Mouse (Mus musculus) forebrain, postnatal 0 days (tissue): ENCODE results near the gene Polr3gl. TPM values are rescaled to one million over a fixed set of nuclear protein-coding genes. Genes with fewer than 3 reads are reported as not detected.

Experiments used
- ATAC-seq: fragments of 200-750 bp; cut with Nextera tagmentation; 2 replicates; pipeline ENCODE4 v1.8.0; 2017; ENCODE audit warnings: mild to moderate bottlenecking, moderate library complexity
- DNase-seq: peaks from one replicate; pipeline ENCODE4 v3.0.0-alpha.2; 2015
- H3K27ac ChIP-seq: fragments of 300-500 bp; sonication (generic); 2 replicates; pipeline ENCODE4 v1.5.1; 2014; ENCODE audit warnings: low read depth, mild to moderate bottlenecking, antibody characterized with exemption, low read length, moderate library complexity, mixed read lengths
- H3K27me3 ChIP-seq: fragments of 300-500 bp; sonication (generic); 2 replicates; pipeline ENCODE4 v1.6.1; 2014; ENCODE audit warnings: mild to moderate bottlenecking, low read length, mixed read lengths; ENCODE audit not compliant: insufficient read depth
- H3K36me3 ChIP-seq: fragments of 300-500 bp; sonication (generic); 2 replicates; pipeline ENCODE4 v1.6.1; 2014; ENCODE audit warnings: mild to moderate bottlenecking, moderate library complexity; ENCODE audit not compliant: insufficient read depth
- H3K4me1 ChIP-seq: fragments of 300-500 bp; sonication (generic); 2 replicates; pipeline ENCODE4 v1.6.1; 2014; ENCODE audit warnings: antibody characterized with exemption; ENCODE audit not compliant: insufficient read depth
- H3K4me2 ChIP-seq: fragments of 300-500 bp; sonication (generic); 2 replicates; pipeline ENCODE4 v1.6.1; 2014; ENCODE audit warnings: low read depth, mild to moderate bottlenecking, moderate library complexity
- H3K4me3 ChIP-seq: fragments of 300-500 bp; sonication (generic); 2 replicates; pipeline ENCODE4 v1.5.1; 2014; ENCODE audit warnings: low read depth, low read length, mixed read lengths
- H3K9ac ChIP-seq: fragments of 300-500 bp; sonication (generic); 2 replicates; pipeline ENCODE4 v1.6.1; 2014; ENCODE audit warnings: mild to moderate bottlenecking
- H3K9me3 ChIP-seq: fragments of 300-500 bp; sonication (generic); 2 replicates; pipeline ENCODE4 v1.6.1; 2016; ENCODE audit warnings: low read length
- CTCF ChIP-seq: sonication (generic); IDR thresholded peaks from 2 replicates; pipeline ENCODE4 v1.5.1; 2016; ENCODE audit warnings: antibody characterized with exemption, control low read depth, low read depth
- WGBS: fragments of 180-500 bp; shearing (Covaris S2); extraction: QIAGEN DNeasy Blood & Tissue Kit; methylation state at CpG from one replicate; pipeline ENCODE4 v1.1.7; 2014; 5-methylcytosine and 5-hydroxymethylcytosine counted together
- polyA plus RNA-seq: library from polyadenylated mRNA; unstranded; fragments of >200 nt; fragmentation: Nextera tagmentation; extraction: Ambion mirVana; gene quantifications from 2 replicates; pipeline ENCODE4 v1.2.1, GENCODE M21; 2015
- total RNA-seq: library from RNA; depleted of rRNA; stranded (reverse); fragments of >200 nt; gene quantifications from 2 replicates; pipeline ENCODE4 v1.2.3, GENCODE M21; 2014

Gene Polr3gl
- total and polyA plus RNA-seq, 2 experiments from 2014 or later = 31.8 to 35.9 TPM

DNA sequence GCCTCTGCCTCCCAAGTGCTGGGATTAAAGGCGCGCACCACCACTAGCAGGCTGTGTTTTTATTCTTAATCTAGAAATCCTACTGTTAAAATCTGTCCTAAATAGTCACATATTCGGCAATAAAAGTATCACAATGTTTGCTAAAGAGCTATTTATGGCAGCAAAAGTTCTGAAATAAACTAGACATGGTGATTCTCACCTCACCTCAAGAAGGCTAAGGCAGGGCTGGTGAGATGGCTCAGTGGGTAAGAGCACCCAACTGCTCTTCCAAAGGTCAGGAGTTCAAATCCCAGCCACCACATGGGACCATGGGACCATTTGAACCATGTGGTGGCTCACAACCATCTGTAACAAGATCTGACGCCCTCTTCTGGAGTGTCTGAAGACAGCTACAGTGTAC lies 3.3 kb downstream of the Polr3gl start:
- no peak overlapping the region for H3K4me2 ChIP-seq
- 83% methylated on average over 4 of the region's 4 CpGs for WGBS
- no peak overlapping the region for H3K27ac ChIP-seq
- H3K9ac ChIP-seq = no peak overlapping the region
- no peak for DNase-seq
- no peaks in the 10 kb centered on the region for H3K9me3 ChIP-seq
- TF ChIP-seq CTCF = no peak
- H3K4me1 ChIP-seq = peaks cover 10% of the 10 kb centered on the region; the same call in 1 of the 2 replicates
- no peaks in the 10 kb centered on the region for H3K27me3 ChIP-seq
- H3K4me3 ChIP-seq = no peak overlapping the region
- ATAC-seq = no peak
- no peaks in the 10 kb centered on the region for H3K36me3 ChIP-seq

DNA sequence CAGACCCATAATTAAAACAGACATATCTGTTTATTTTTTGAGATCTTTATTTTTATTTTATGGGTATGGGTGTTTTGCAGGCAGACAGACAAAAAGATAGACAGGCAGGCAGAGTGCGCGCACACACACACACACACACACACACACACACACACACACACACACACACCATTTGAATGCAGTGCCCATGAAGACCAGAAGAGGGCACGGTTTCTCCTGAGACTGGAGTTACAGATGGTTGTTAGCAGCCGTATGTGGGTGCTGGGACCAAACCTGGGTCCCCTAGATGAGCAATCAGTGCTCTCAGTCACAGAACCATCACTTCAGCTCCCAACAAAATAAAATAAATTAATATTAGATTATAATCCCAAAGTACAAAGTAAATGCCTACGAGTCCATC lies 10.6 kb downstream of the Polr3gl start:
- TF ChIP-seq CTCF = peak; percentile 23; the same call in 1 of the 2 replicates
- 94% methylated on average over 5 of the region's 5 CpGs for WGBS

DNA sequence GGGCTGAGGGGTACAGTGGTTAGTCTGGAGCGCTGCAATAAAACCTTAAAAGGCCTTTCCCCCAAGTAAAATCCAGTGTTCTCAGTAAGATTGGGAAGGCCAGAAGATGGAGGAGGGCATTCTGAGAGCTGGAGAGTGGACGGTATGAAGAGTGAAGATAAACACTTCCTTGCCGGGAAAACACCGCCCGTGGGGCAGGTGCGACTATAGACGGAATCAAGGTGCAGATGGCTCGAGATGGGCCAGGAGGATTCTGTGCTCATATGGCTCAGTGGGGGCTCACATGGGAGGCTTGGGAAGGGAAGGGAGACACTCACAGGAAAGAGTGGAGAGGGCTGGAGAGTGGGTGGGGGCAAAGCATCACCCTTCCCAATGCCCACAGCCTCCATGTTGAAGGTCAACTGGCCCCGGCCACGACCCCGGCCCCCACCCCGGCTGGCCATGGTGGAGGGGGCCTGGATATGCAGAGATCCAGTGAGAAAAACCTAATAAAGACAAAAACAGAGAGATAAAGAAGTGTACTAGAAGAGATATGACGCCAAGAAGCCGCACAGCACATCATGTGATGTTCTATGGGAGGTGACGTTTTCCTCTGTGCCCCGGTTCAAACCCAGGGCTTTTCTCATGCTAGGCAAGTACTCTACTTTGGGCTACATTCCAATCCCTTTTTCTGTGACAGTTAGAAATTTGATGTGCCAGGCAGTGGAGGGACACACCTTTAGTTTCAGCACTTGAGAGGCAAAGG lies 12.0 kb downstream of the Polr3gl start:
- no peak overlapping the region for H3K4me3 ChIP-seq
- no peaks in the 10 kb centered on the region for H3K27me3 ChIP-seq
- H3K27ac ChIP-seq = no peak overlapping the region
- no peak for TF ChIP-seq CTCF
- DNase-seq = no peak
- no peak overlapping the region for H3K9ac ChIP-seq
- no peaks in the 10 kb centered on the region for H3K9me3 ChIP-seq
- no peaks in the 10 kb centered on the region for H3K36me3 ChIP-seq
- ATAC-seq = no peak
- 81% methylated on average over 16 of the region's 16 CpGs for WGBS
- H3K4me2 ChIP-seq = no peak overlapping the region
- H3K4me1 ChIP-seq = 0 out of 2 replicates have a peak, but pooled peaks cover 5% of the 10 kb centered on the region

More for the DNA sequence above, 10.6 kb downstream of the Polr3gl start:
- Histone ChIP-seq H3K4me1 (no peaks in the 10 kb centered on the region), H3K27ac (no peak overlapping the region), H3K27me3 (no peaks in the 10 kb centered on the region), H3K9ac (no peak overlapping the region), H3K9me3 (no peaks in the 10 kb centered on the region), H3K4me3 (no peak overlapping the region), H3K36me3 (no peaks in the 10 kb centered on the region), H3K4me2 (no peak overlapping the region)
- no peak for ATAC-seq
- DNase-seq = no peak

DNA sequence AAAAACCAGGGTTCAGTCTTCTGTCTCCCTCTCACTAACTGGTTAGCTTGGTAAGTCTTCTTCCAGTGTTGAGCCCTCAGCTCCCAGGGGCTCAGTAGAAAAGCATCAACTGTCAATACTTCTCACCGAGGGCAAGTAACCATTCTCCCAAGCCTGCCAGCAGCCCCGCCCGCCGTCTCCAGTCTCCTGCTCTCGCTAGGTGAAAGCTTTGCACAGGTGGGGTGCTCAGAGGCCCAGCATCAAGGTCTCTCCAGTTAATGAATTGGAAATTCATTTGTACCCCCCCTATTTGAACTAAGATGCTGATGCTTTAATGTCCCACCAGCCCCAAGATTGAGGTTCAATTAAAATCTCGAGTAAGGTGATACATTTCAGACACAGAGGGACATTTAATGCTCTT lies 12.8 kb downstream of the Polr3gl start:
- H3K36me3 ChIP-seq = no peaks in the 10 kb centered on the region
- WGBS = 62% methylated on average over 6 of the region's 6 CpGs
- ATAC-seq (no peak), DNase-seq (no peak)
- no peak overlapping the region for H3K4me2 ChIP-seq
- H3K27me3 ChIP-seq = no peaks in the 10 kb centered on the region
- 0 out of 2 replicates have a peak overlapping the region, but pooled peaks have one; percentile 9 for H3K27ac ChIP-seq
- no peak overlapping the region for H3K4me3 ChIP-seq
- no peak for TF ChIP-seq CTCF
- no peak overlapping the region for H3K9ac ChIP-seq
- H3K9me3 ChIP-seq = no peaks in the 10 kb centered on the region
- 0 out of 2 replicates have a peak, but pooled peaks cover 7% of the 10 kb centered on the region for H3K4me1 ChIP-seq

DNA sequence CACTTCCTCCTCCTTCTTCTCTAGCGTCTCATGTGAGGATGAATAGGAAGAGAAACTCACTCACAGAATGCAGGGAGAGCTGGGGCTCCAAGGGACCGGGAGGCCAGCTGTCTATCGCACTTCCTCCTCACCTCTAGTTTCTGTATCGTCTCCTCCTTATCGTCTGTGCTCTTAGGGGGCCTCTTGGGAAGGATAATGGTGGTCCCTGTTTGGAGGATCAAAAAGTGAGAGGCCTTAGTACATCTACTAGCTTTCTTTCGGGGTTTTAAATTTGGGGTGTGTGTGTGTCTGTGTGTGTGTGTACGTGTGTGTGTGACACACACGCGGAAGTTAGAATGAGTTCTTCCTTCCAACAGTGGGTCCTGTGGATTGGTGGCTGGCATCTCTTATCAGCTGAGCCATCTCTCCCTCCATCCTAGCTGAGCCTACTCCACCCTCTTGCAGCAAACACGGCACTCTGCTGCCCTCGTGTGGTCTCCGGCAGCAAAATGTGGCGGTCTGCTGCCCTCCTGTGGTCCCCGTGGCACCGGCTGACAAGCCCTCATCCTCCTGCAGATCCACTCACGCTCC lies 14.0 kb downstream of the Polr3gl start:
- Histone ChIP-seq H3K36me3 (no peaks in the 10 kb centered on the region), H3K9ac (peak overlapping the region; percentile 44), H3K4me3 (peak overlapping the region; percentile 26), H3K9me3 (no peaks in the 10 kb centered on the region), H3K27me3 (no peaks in the 10 kb centered on the region), H3K4me2 (peak overlapping the region; percentile 53), H3K4me1 (0 out of 2 replicates have a peak, but pooled peaks cover 7% of the 10 kb centered on the region), H3K27ac (peak overlapping the region; percentile 24; the same call in 1 of the 2 replicates)
- DNase-seq (peak; percentile 95), ATAC-seq (peak; percentile 91)
- TF ChIP-seq CTCF = peak; percentile 100
- 12% methylated on average over 16 of the region's 16 CpGs for WGBS

DNA sequence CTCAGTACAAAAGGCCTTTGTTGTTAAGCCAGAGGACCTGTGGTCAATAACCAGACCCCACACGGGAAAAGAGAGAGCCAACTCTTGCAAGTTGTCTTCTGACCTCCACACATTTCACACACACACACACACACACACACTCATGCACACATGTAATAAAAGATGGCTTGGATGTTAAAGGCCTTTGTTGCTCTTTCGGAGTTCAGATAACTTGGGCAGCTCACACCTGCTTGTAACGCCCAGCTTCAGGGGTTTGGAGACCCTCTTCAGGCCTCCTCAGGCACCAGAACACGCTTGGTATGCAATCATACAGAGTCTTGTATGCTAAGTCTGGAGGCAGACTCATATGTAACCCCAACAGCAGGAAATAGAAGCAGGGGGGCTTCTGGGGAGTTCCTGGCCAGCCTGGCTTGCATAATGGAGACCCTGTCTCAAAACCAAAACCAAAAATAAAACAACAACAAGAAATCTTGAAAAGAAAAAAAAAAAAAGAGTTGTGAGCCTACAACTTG lies 14.7 kb downstream of the Polr3gl start:
- Histone ChIP-seq H3K27ac (no peak overlapping the region), H3K36me3 (no peaks in the 10 kb centered on the region), H3K9me3 (no peaks in the 10 kb centered on the region), H3K4me3 (no peak overlapping the region), H3K4me2 (no peak overlapping the region), H3K27me3 (no peaks in the 10 kb centered on the region), H3K4me1 (0 out of 2 replicates have a peak, but pooled peaks cover 7% of the 10 kb centered on the region), H3K9ac (no peak overlapping the region)
- DNase-seq = no peak
- ATAC-seq = no peak
- TF ChIP-seq CTCF = no peak
- WGBS = 69% methylated on average over 4 of the region's 4 CpGs

DNA sequence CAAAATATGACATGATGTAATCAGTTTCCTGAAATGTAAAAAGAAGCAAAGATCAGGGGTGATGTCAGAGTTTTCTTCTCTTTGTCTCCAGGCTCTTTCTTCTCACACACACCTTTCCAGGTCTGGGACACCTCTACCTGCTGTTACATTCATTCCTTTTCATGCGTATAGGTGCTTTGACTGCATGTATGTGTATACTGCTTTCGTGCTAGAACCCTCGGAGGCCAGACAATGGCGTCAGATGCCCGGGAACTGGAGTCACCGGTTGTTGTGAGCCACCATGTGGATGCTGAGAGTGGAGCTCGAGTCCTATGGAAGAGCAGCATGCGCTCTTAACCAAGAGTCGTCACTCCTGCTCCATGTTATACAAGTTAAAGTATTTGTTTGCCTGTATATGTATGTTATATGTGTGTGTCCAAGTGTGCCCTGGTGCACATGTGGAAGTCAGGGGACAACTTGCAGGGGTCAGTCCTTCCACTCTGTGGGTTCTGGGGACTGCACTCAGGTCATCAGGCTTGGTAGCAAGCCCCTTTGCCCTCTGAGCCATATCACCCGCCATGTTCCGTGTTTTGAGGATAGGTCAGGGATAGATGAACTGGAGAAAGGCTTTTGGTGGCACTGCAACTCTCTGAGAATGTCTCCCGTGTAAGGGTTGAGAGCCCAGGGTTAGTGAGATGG lies 15.3 kb downstream of the Polr3gl start:
- H3K4me1 ChIP-seq = 0 out of 2 replicates have a peak, but pooled peaks cover 7% of the 10 kb centered on the region
- DNase-seq = no peak
- ATAC-seq = no peak
- no peaks in the 10 kb centered on the region for H3K27me3 ChIP-seq
- no peak overlapping the region for H3K9ac ChIP-seq
- H3K36me3 ChIP-seq = no peaks in the 10 kb centered on the region
- H3K27ac ChIP-seq = no peak overlapping the region
- H3K9me3 ChIP-seq = no peaks in the 10 kb centered on the region
- no peak overlapping the region for H3K4me2 ChIP-seq
- H3K4me3 ChIP-seq = no peak overlapping the region
- 75% methylated on average over 12 of the region's 12 CpGs for WGBS
- no peak for TF ChIP-seq CTCF
